Mouse (Mus musculus) C2C12 (cell line): ENCODE measurements around the gene Kdm2a. TPM values are rescaled to one million over a fixed set of nuclear protein-coding genes. Genes with fewer than 3 reads are reported as not detected.

Source experiments
- H3K27me3 ChIP-seq: one replicate; pipeline ENCODE4 v1.6.1; 2011; ENCODE audit not compliant: control insufficient read depth, insufficient read depth, insufficient read length
- H3K36me3 ChIP-seq: one replicate; pipeline ENCODE4 v1.6.1; 2011; ENCODE audit not compliant: control insufficient read depth, insufficient read depth
- H3K4me3 ChIP-seq: one replicate; pipeline ENCODE4 v1.5.1; 2011; ENCODE audit warnings: mild to moderate bottlenecking, control low read depth; ENCODE audit not compliant: poor library complexity, insufficient read depth, severe bottlenecking
- H3K79me2 ChIP-seq: one replicate; pipeline ENCODE4 v1.6.1; 2011; ENCODE audit not compliant: control insufficient read depth, insufficient read depth
- H3K79me3 ChIP-seq: one replicate; pipeline ENCODE4 v1.6.1; 2011; ENCODE audit warnings: low read depth, control low read depth
- H3ac ChIP-seq: one replicate; pipeline ENCODE3; 2011; ENCODE audit warnings: low read depth; ENCODE audit not compliant: control insufficient read depth, insufficient read length
- CEBPB ChIP-seq: IDR thresholded peaks from one replicate; pipeline ENCODE4 v1.6.1; 2011; ENCODE audit warnings: low read depth, mild to moderate bottlenecking, control low read depth, moderate library complexity
- CTCF ChIP-seq: IDR thresholded peaks from one replicate; pipeline ENCODE4 v1.5.1; 2011; ENCODE audit not compliant: control insufficient read depth, insufficient read depth, insufficient read length
- FOSL1 ChIP-seq: IDR thresholded peaks from one replicate; pipeline ENCODE4 v1.8.0; 2011; ENCODE audit warnings: mild to moderate bottlenecking, low read length; ENCODE audit not compliant: poor library complexity, insufficient read depth, severe bottlenecking
- MAX ChIP-seq: IDR thresholded peaks from one replicate; pipeline ENCODE4 v1.6.1; 2011; ENCODE audit warnings: mild to moderate bottlenecking, control low read depth
- MYOD1 ChIP-seq: IDR thresholded peaks from one replicate; pipeline ENCODE4 v1.6.1; 2011; ENCODE audit warnings: low read depth; ENCODE audit not compliant: control insufficient read depth, insufficient read length
- MYOG ChIP-seq: IDR thresholded peaks from one replicate; pipeline ENCODE4 v1.6.1; 2011; ENCODE audit not compliant: control insufficient read depth, insufficient read length; ENCODE audit errors: extremely low read depth
- USF1 ChIP-seq: IDR thresholded peaks from one replicate; pipeline ENCODE4 v1.6.1; 2011; ENCODE audit warnings: low read depth, mild to moderate bottlenecking, control low read depth, moderate library complexity
- polyA plus RNA-seq: library from polyadenylated mRNA; unstranded; fragments of >200 nt; fragmentation: generic; extraction: Trizol; gene quantifications from one replicate; pipeline ENCODE4 v1.2.1, GENCODE M21; 2012; ENCODE audit warnings: missing spikeins

The Kdm2a gene
- polyA plus RNA-seq, 1 experiment: 24.0 TPM

GRCm38 (mm10) chr19:4304871-4305321 is 93.2 kb downstream of the Kdm2a start:
- TF ChIP-seq MYOG: no peak
- no peak for TF ChIP-seq CEBPB
- TF ChIP-seq MAX: no peak
- TF ChIP-seq FOSL1: no peak
- TF ChIP-seq USF1: no peak
- no peak for TF ChIP-seq CTCF
- TF ChIP-seq MYOD1: no peak
- Histone ChIP-seq H3ac (peak overlapping the region; percentile 25), H3K36me3 (peaks cover 3% of the 10 kb centered on the region), H3K79me3 (peaks cover 42% of the 10 kb centered on the region), H3K27me3 (no peaks in the 10 kb centered on the region), H3K79me2 (peaks cover 60% of the 10 kb centered on the region), H3K4me3 (peak overlapping the region; percentile 65)

- Histone ChIP-seq H3K36me3 (peaks cover 3% of the 10 kb centered on the region), H3K79me2 (peaks cover 65% of the 10 kb centered on the region), H3K27me3 (no peaks in the 10 kb centered on the region), H3K4me3 (peak overlapping the region; percentile 65), H3ac (no peak overlapping the region), H3K79me3 (peaks cover 42% of the 10 kb centered on the region)
- TF ChIP-seq MYOG (no peak), MYOD1 (no peak)
These were observed 93.7 kb downstream of the Kdm2a start for GRCm38 (mm10) chr19:4304251-4304821.

GRCm38 (mm10) chr19:4303640-4303995 is 94.5 kb downstream of the Kdm2a start:
- H3K79me2 ChIP-seq: peaks cover 72% of the 10 kb centered on the region
- no peaks in the 10 kb centered on the region for H3K27me3 ChIP-seq
- H3K4me3 ChIP-seq: no peak overlapping the region
- peaks cover 48% of the 10 kb centered on the region for H3K79me3 ChIP-seq
- TF ChIP-seq MYOD1 (no peak), USF1 (no peak), FOSL1 (no peak), MYOG (no peak), CTCF (no peak), MAX (no peak), CEBPB (no peak)
- H3ac ChIP-seq: no peak overlapping the region
- H3K36me3 ChIP-seq: peaks cover 3% of the 10 kb centered on the region

- H3K79me2 ChIP-seq: peaks cover 78% of the 10 kb centered on the region
- peaks cover 3% of the 10 kb centered on the region for H3K36me3 ChIP-seq
- H3K79me3 ChIP-seq: peaks cover 52% of the 10 kb centered on the region
- no peaks in the 10 kb centered on the region for H3K27me3 ChIP-seq
- H3K4me3 ChIP-seq: no peak overlapping the region
- TF ChIP-seq MAX: no peak
- no peak for TF ChIP-seq CEBPB
- TF ChIP-seq MYOD1: no peak
- TF ChIP-seq USF1: no peak
- TF ChIP-seq FOSL1: no peak
- TF ChIP-seq CTCF: no peak
- no peak for TF ChIP-seq MYOG
- H3ac ChIP-seq: no peak overlapping the region
These were observed 95.0 kb downstream of the Kdm2a start for GRCm38 (mm10) chr19:4302936-4303639.

- peaks cover 89% of the 10 kb centered on the region for H3K79me2 ChIP-seq
- peaks cover 3% of the 10 kb centered on the region for H3K36me3 ChIP-seq
- peaks cover 60% of the 10 kb centered on the region for H3K79me3 ChIP-seq
- TF ChIP-seq CEBPB (no peak), CTCF (no peak), FOSL1 (no peak), USF1 (no peak), MYOG (no peak), MYOD1 (no peak), MAX (no peak)
- H3ac ChIP-seq: no peak overlapping the region
- H3K4me3 ChIP-seq: no peak overlapping the region
- no peaks in the 10 kb centered on the region for H3K27me3 ChIP-seq
These were observed 96.1 kb downstream of the Kdm2a start for GRCm38 (mm10) chr19:4301735-4302651.
